Mouse (Mus musculus) cortical plate, adult 2 months (tissue): ENCODE measurements at regions not wholly inside any gene's neighbourhood (a gene's known extent, or its start where the extent isn't known, plus 50 kb on each side); places are given as distances from the start of the nearest gene placed in this dataset.

ENCODE experiments used
- CTCF ChIP-seq: fragments of 200-500 bp; IDR thresholded peaks from 2 replicates; pipeline ENCODE4 v1.5.1; 2011; ENCODE audit warnings: mild to moderate bottlenecking, control low read depth, low read length; ENCODE audit not compliant: insufficient read depth; ENCODE audit errors: extremely low read depth
- POLR2A ChIP-seq: fragments of 200-500 bp; IDR thresholded peaks from 2 replicates; pipeline ENCODE4 v1.6.1; 2011; ENCODE audit warnings: mild to moderate bottlenecking, low read length, control low read depth; ENCODE audit not compliant: insufficient read depth; ENCODE audit errors: extremely low read depth

- TF ChIP-seq CTCF (no peak), POLR2A (no peak)
These were observed 1214.9 kb upstream of the Tacstd2 start for GRCm38 (mm10) chr6:68750451-68750850.
